Mouse (Mus musculus): ENCODE data around the gene Epyc.

Gene Epyc

GRCm38 (mm10) chr10:97643768-97644167 lies at the start of gene Epyc:
Gene Epyc (plus strand): TSS chr10:97644068.
- no peak for DNase-seq (ENCODE audit: extremely low read depth, low read depth, low spot score)

- no peak for DNase-seq (ENCODE audit: extremely low read depth, low read depth, low spot score)
Measured at GRCm38 (mm10) chr10:97595680-97596079, 48.2 kb upstream of the Epyc start.

- DNase-seq (ENCODE audit: extremely low read depth, low read depth, low spot score) = no peak
Measured at GRCm38 (mm10) chr10:97601744-97602143, 42.1 kb upstream of the Epyc start.

GRCm38 (mm10) chr10:97603256-97603655 lies 40.6 kb upstream of the Epyc start:
- no peak for DNase-seq (ENCODE audit: extremely low read depth, low read depth, low spot score)

DNA sequence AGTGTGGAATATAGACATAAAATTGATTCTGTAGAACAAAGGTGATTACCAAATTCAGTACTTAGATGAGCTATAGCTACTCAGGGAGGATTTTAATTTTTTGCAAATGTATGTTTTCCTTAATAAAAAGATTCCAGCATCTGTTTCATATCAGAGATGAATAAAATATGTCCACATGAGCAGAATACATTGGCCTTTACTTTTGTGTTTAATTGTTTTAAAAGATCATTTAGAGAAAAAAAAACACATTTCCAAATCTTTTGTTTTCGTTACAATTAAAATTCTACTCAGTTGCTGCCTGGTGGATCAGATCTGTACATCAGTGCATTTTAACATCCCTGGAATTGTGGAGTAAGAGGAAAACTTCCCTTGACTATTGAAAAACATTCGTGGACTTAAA lies 37.3 kb upstream of the Epyc start, which contains the start of gene Kera:
Gene Kera (plus strand): TSS at position 301 of the 400 bp plus-strand sequence.
- no peak for DNase-seq (ENCODE audit: extremely low read depth, low read depth, low spot score)

- DNase-seq (ENCODE audit: extremely low read depth, low read depth, low spot score) = no peak
Measured at GRCm38 (mm10) chr10:97622328-97622727, 21.5 kb upstream of the Epyc start.

DNA sequence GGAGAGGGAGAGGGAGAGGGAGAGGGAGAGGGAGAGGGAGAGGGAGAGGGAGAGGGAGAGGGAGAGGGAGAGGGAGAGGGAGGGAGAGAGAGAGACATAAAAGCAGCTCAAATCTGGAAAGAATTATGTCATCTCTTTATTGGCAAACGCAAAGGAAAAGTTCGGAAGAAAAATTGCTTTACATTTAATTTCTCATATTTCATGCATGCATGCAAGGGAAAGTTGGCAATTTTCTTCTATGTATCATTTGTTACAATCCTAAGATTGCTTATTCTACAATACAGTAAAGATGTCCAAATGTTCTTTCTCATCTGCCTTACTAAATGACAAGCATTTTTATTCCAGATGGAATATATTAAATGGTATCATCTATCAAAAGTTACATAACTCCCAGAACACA lies 19.5 kb upstream of the Epyc start:
- no peak for DNase-seq (ENCODE audit: extremely low read depth, low read depth, low spot score)

DNA sequence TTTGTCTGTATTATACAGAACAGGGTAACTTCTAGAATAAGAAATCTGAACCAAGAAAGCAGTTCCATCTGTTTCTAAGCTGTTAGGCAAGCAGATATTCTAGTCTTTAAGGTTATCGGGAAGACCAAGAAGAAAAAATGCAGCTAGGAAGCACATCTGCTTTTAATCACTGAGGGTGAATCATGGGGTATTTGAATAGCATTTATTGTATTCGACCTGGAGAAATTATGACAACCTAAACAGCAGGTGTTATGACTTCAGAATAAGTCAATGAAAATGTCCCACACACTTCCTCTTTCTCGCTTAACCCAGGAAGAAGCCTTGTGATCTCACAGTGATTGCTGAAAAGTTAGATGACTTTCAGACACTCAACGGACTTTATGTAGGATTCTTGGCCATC lies 18.8 kb upstream of the Epyc start:
- DNase-seq (ENCODE audit: extremely low read depth, low read depth, low spot score) = no peak

DNA sequence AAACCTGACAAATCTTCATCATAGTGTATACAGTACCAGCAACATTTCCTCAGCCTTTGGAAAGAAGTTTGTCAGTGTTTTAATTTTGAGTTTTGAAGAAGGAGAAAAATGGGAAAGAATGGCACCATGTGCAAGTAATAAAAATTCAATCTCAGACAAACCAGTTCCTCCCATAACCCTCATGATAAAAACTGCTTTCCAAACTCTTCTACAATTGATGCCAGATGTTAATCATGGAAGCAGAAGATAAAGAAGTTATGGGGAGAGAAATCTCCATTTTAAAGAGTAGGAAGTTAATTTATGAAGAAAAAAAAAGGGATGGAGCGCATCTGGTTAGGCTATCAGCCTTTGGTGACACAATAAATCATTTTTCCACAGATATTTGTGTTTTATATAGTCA lies 17.3 kb upstream of the Epyc start:
- DNase-seq (ENCODE audit: extremely low read depth, low read depth, low spot score) = no peak

DNA sequence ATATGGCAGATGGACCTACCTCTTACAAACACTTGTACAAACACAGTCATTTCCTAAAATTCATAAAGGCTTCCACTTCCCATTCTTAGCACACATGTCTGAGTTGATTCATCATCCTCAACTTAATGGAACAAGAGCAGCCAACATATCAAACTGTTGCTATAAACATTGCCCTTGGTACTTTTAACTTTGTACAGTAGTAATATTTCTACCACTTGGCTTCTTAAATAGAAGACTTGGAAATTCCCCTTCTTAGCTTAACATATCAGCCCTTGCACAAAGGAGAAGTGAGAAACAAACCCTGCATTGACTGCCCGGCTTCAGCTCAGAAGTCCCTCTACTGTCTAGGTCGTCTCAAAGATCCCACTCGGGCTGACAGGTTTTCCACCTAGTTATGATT lies 12.8 kb upstream of the Epyc start:
- DNase-seq (ENCODE audit: extremely low read depth, low read depth, low spot score) = no peak

- DNase-seq (ENCODE audit: extremely low read depth, low read depth, low spot score) = no peak
Measured at GRCm38 (mm10) chr10:97641926-97642325, 1.9 kb upstream of the Epyc start.

GRCm38 (mm10) chr10:97650334-97650733 lies 6.5 kb downstream of the Epyc start:
- no peak for DNase-seq (ENCODE audit: extremely low read depth, low read depth, low spot score)

GRCm38 (mm10) chr10:97659489-97659888 lies 15.6 kb downstream of the Epyc start:
- no peak for DNase-seq (ENCODE audit: extremely low read depth, low read depth, low spot score)

DNA sequence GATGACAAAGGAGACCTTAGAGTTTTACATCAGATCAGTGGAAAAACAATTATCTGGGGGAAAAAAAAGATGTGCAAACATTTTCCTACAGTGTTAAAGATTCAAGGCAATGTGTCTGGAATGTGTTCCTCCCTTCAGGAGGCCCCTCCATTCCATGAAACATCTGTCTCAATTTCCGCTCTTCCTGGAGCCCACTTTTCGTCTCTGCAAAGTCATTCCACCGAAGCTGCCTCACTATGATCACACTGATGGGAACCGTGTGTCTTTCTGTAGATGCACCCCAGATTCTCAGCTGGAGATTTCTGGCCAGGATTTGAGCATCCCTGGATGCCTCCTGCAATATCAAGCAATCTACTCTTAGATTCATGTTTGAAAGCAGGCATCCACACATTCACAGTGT lies 24.8 kb downstream of the Epyc start:
- no peak for DNase-seq (ENCODE audit: extremely low read depth, low read depth, low spot score)

- no peak for DNase-seq (ENCODE audit: extremely low read depth, low read depth, low spot score)
Measured at GRCm38 (mm10) chr10:97670202-97670601, 26.3 kb downstream of the Epyc start.

DNA sequence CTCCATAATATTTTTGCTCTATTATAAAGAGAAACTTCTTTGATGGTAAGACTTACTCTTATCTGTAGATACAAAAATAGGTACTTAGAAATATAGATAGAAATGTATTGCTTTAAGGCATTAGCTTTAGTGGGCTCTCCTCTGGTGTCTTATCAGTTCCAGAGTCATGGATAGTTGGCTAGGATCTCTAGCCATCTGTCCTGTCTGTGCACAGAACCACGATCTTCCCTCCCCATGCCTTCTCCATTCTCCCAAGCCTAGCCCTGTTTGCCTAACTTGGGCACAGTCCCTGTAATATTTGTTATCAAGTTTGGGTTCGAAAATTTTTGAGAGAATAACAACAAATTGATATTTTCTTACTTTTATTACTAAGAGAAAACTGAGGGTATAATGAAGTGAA lies 29.4 kb downstream of the Epyc start:
- DNase-seq (ENCODE audit: extremely low read depth, low read depth, low spot score) = no peak

- no peak for DNase-seq (ENCODE audit: extremely low read depth, low read depth, low spot score)
Measured at GRCm38 (mm10) chr10:97682981-97683380, 39.1 kb downstream of the Epyc start.

- no peak for DNase-seq (ENCODE audit: extremely low read depth, low read depth, low spot score)
Measured at GRCm38 (mm10) chr10:97687198-97687597, 43.3 kb downstream of the Epyc start.

DNA sequence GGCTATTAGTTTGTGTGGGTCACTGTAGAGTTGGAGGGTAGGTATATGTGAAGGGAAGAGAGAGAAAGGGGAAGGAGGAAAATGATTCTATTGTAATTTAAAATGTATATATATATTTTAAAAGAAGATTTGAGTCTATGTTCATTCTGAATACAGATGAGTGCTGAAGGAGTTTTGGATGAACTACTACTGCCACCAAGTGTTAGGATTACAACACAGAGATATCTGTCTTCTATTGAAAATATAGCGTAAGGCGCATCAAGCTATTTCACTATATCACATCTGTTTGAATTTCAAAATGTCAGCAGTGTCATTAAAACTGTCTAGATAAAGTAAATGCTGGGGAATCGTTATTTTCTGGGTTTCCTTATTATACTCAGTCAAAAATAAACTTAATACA lies 45.6 kb downstream of the Epyc start:
- DNase-seq (ENCODE audit: extremely low read depth, low read depth, low spot score) = no peak

DNA sequence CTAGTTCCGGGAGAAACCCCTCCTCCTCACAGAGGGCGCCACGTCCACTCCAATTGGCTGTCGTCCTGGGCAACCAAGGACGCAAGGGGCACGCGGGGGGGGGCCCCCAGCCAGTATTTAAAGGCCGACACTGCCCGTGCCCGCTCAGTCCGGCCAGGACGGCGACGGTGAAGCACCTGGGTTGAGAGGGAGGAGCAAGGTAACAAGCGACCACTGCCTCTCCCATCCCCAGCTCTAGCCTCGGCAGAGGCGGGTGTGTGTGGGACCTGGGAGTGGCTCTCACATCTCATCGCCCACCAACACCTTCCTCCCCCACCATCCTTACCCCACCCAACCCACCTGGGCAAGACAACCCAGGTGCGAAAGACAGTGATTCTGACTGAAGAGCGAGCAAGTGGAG lies 49.0 kb downstream of the Epyc start, which contains the start of gene Ccer1:
Gene Ccer1 (plus strand): TSS at position 147 of the 400 bp plus-strand sequence.
- DNase-seq (ENCODE audit: extremely low read depth, low read depth, low spot score) = no peak

- no peak for DNase-seq (ENCODE audit: extremely low read depth, low read depth, low spot score)
Measured at GRCm38 (mm10) chr10:97693398-97694135, 49.7 kb downstream of the Epyc start.

GRCm38 (mm10) chr10:97702321-97702720 lies 58.5 kb downstream of the Epyc start:
- no peak for DNase-seq (ENCODE audit: extremely low read depth, low read depth, low spot score)

DNA sequence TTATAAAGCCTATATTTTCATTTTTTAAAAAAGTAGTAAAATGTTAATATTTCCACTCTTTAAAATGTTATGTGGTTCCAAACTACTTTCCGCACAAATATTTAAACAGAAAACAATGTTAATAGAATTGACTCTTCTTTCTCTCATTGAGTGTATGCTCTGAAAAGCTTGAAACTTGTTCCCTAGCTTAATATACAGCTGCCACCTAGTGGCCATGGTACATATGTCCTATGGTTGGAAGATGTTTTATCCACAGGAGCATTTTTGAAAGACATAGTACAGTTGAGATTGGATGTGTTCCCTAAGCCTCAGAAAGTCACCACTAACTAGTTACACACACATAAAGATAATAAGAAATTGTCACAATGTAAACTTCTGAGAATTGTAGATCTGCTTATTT lies 60.7 kb downstream of the Epyc start:
- DNase-seq (ENCODE audit: extremely low read depth, low read depth, low spot score) = no peak

Measured in fat pad, adult 2 months (tissue).